Mouse (Mus musculus) heart, embryonic 14.5 days (tissue): Measurements from ENCODE around the gene Hoxd4. TPM values are rescaled to one million over a fixed set of nuclear protein-coding genes. Genes with fewer than 3 reads are reported as not detected.

Experiments used
- ATAC-seq: fragments of 200-750 bp; cut with Nextera tagmentation; 2 replicates; pipeline ENCODE4 v1.8.0; 2017; ENCODE audit warnings: low read depth, moderate TSS enrichment; ENCODE audit not compliant: insufficient number of reproducible peaks, insufficient read depth, low FRiP score
- H3K27ac ChIP-seq, 2 experiments: fragments of 200-500 bp in 1 of 2; fragments of 300-500 bp in 1 of 2; sonication (generic) in 1 of 2; replicated peaks in 1 of 2; 2 replicates each; pipeline ENCODE4 v1.5.1; 2012 to 2014; ENCODE audit warnings: low read depth in 2 of 2, low read length in 2 of 2, control low read depth in 1 of 2, mild to moderate bottlenecking in 1 of 2, mixed read lengths in 1 of 2; ENCODE audit not compliant: control insufficient read depth in 1 of 2, insufficient read depth in 1 of 2
- H3K27me3 ChIP-seq: fragments of 300-500 bp; sonication (generic); 2 replicates; pipeline ENCODE4 v1.6.1; 2014; ENCODE audit warnings: mild to moderate bottlenecking, low read length, control low read depth; ENCODE audit not compliant: control insufficient read depth, insufficient read depth
- H3K36me3 ChIP-seq: fragments of 300-500 bp; sonication (generic); 2 replicates; pipeline ENCODE4 v1.6.1; 2014; ENCODE audit warnings: mild to moderate bottlenecking, control low read depth, low read length, mixed read lengths; ENCODE audit not compliant: control insufficient read depth, insufficient read depth
- H3K4me1 ChIP-seq, 2 experiments: fragments of 200-500 bp in 1 of 2; fragments of 300-500 bp in 1 of 2; sonication (generic) in 1 of 2; 2 replicates each; pipeline ENCODE4 v1.6.1; 2012 to 2014; ENCODE audit warnings: low read length in 2 of 2, control low read depth in 1 of 2, mixed read lengths in 1 of 2; ENCODE audit not compliant: control insufficient read depth in 2 of 2, insufficient read depth in 2 of 2
- H3K4me2 ChIP-seq: fragments of 300-500 bp; sonication (generic); 2 replicates; pipeline ENCODE4 v1.6.1; 2014; ENCODE audit warnings: mild to moderate bottlenecking, low read length
- H3K4me3 ChIP-seq, 2 experiments: fragments of 200-500 bp in 1 of 2; fragments of 300-500 bp in 1 of 2; sonication (generic) in 1 of 2; 2 replicates each; pipeline ENCODE4 v1.5.1; 2012 to 2014; ENCODE audit warnings: low read length in 2 of 2, mild to moderate bottlenecking in 2 of 2, control low read depth in 1 of 2, low read depth in 1 of 2, moderate library complexity in 1 of 2; ENCODE audit not compliant: control insufficient read depth in 1 of 2, insufficient read depth in 1 of 2
- H3K9ac ChIP-seq: fragments of 300-500 bp; sonication (generic); 2 replicates; pipeline ENCODE4 v1.6.1; 2014; ENCODE audit warnings: mild to moderate bottlenecking, low read length
- H3K9me3 ChIP-seq: fragments of 300-500 bp; sonication (generic); 2 replicates; pipeline ENCODE4 v1.6.1; 2016; ENCODE audit warnings: low read length, control low read depth; ENCODE audit not compliant: control insufficient read depth
- WGBS: fragments of 180-500 bp; shearing (Covaris S2); extraction: QIAGEN DNeasy Blood & Tissue Kit; methylation state at CpG from one replicate; pipeline ENCODE4 v1.1.7; 2014; 5-methylcytosine and 5-hydroxymethylcytosine counted together
- polyA plus RNA-seq: library from polyadenylated mRNA; unstranded; fragments of >200 nt; fragmentation: Nextera tagmentation; extraction: Ambion mirVana; gene quantifications from 2 replicates; pipeline ENCODE4 v1.2.1, GENCODE M21; 2014

Hoxd4 gene
- polyA plus RNA-seq: 0.34 TPM in 1 of 2 replicates, not detected in the other

- ATAC-seq: no peak
- Histone ChIP-seq H3K9ac (peak within 1 kb of the TSS; percentile 31), H3K27me3 (peaks cover 100% of the 10 kb centered on the region), H3K4me2 (peak within 1 kb of the TSS; percentile 70), H3K4me1 (peaks cover 4 to 8% of the 10 kb centered on the region in 2 experiments; a peak in 3 of 4 replicates), H3K9me3 (no peaks in the 10 kb centered on the region), H3K4me3 (peak within 1 kb of the TSS; percentile 42 to 43), H3K36me3 (no peaks in the 10 kb centered on the region), H3K27ac (no peak within 1 kb of the TSS)
- under 1% methylated on average over 65 of the region's 65 CpGs for WGBS
Observed at GRCm38 (mm10) chr2:74711721-74712621, at the start of gene Hoxd4, which contains the start of gene Hoxd3. Hoxd4 (plus strand) TSS chr2:74711929. Hoxd3 (plus strand) TSS chr2:74711927.

DNA sequence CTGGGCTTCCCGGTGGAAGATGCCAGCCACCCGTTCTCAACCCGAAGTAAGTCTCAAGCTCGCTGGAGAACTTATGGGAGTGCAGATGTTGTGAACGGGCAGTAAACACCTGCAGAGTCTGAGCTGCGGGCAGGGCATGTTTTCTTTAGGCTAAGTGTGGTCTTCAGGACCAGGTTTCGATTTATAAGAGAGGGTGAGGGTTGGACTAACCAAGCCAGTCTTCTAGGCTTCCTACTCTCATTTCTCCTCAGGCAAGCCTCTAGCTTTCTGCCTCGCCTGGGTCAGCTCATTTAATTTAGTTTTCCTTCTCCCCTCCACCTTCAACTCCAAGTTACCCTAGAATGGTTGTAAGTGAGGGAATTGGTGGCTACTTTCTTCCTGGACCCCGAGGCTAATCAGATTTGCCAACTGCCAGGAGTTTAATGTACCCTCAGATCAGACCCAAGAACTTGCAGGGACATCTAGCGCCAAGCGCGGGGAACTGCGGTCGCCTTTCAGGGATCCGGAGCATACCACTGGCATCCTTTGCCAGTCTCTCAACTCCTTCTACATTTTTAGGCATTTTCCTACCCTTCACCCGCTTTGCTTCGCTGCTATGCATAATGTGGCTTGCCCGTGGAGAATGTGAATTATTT, 48.3 kb upstream of the Hoxd4 start:
- no peak for ATAC-seq
- H3K9ac ChIP-seq: no peak overlapping the region
- no peaks in the 10 kb centered on the region for H3K9me3 ChIP-seq
- H3K4me2 ChIP-seq: no peak overlapping the region
- 3% methylated on average over 18 of the region's 18 CpGs for WGBS
- H3K27me3 ChIP-seq: peaks cover 98% of the 10 kb centered on the region
- peaks cover 0 to 11% of the 10 kb centered on the region in 2 experiments; a peak in 3 of 4 replicates for H3K4me1 ChIP-seq
- H3K4me3 ChIP-seq: no peak overlapping the region
- H3K27ac ChIP-seq: no peak overlapping the region
- H3K36me3 ChIP-seq: no peaks in the 10 kb centered on the region

- H3K4me2 ChIP-seq: no peak overlapping the region
- 3% methylated on average over 7 of the region's 7 CpGs for WGBS
- H3K4me3 ChIP-seq: no peak overlapping the region
Observed at GRCm38 (mm10) chr2:74666411-74666810, 45.3 kb upstream of the Hoxd4 start.

DNA sequence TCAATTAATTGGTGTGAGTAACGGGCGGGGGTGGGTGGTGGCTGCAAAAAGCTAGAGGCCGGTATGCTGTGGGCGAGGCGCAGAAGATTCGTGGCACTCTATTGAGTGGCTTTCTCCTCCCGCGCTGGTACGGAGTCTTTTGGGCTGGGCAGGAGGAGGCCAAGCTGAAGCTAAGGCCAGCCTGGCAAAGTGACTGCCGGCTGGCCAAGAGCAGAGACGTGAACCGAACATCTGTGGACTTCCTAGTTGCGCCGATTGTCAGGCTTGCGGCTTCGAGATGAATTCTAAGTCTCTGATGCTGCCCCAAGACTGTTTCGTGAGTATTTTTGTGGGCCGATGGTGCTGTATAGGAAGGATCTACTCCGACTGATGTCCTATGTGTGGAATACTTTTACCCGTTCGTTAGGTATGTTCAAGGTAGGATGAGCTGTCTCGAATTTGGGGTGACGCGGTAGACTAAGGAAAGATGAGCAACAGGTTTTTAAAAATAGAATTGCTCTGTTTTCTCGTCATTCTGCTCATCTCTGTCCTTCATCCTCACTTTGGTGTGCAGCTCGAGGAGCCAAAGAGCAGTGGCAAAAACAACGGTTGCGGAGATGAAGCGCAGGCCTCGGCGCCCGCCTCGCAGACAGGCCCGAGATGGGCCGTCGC, 44.4 kb upstream of the Hoxd4 start:
- peak overlapping the region in 1 of 2 experiments; percentile 44; a peak in 2 of 4 replicates for H3K4me3 ChIP-seq
- 0 out of 2 replicates have a peak overlapping the region, but pooled peaks have one; percentile 75 for H3K4me2 ChIP-seq
- no peak overlapping the region for H3K9ac ChIP-seq
- peaks cover 97% of the 10 kb centered on the region for H3K27me3 ChIP-seq
- H3K9me3 ChIP-seq: no peaks in the 10 kb centered on the region
- H3K36me3 ChIP-seq: no peaks in the 10 kb centered on the region
- WGBS: 3% methylated on average over 36 of the region's 36 CpGs
- no peak for ATAC-seq
- no peak overlapping the region for H3K27ac ChIP-seq
- H3K4me1 ChIP-seq: peaks cover 3 to 12% of the 10 kb centered on the region in 2 experiments; a peak in 3 of 4 replicates

More at GRCm38 (mm10) chr2:74666411-74666810, 45.3 kb upstream of the Hoxd4 start:
- Histone ChIP-seq H3K27me3 (peaks cover 97% of the 10 kb centered on the region), H3K9me3 (no peaks in the 10 kb centered on the region), H3K36me3 (no peaks in the 10 kb centered on the region), H3K4me1 (peaks cover 3 to 16% of the 10 kb centered on the region in 2 experiments; a peak in 3 of 4 replicates), H3K9ac (no peak overlapping the region), H3K27ac (no peak overlapping the region)
- no peak for ATAC-seq

DNA sequence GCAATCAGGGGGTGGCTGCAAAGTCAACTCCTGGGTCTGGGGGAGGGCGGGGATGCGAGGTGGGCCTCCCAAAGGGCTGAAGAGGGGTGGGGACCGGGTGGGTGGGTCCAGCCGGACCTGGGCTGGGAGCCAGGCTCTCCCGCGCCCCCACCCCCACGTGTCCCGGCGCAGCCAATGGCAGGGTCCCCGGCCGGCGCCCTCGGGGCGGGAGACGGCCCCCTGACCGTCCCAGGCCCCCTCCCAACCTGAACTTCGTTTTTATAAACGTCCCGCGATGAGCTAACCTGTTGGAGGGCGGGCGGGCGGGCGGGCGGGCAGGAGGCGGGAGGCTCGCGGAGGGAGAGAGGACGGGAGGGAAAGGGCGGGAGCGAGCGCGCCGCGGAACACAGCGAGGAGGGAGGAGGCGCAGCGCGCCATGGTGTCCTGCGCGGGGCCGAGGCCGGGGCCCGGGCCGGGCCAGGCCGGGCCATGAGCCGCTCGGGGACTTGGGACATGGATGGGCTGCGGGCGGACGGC, 43.8 kb upstream of the Hoxd4 start, which contains the start of gene Hoxd13:
Gene Hoxd13 (plus strand): TSS at position 469 of the 516 bp plus-strand sequence.
- Histone ChIP-seq H3K36me3 (no peaks in the 10 kb centered on the region), H3K9ac (no peak within 1 kb of the TSS), H3K9me3 (no peaks in the 10 kb centered on the region), H3K4me3 (peak within 1 kb of the TSS; percentile 43 to 44), H3K27ac (no peak within 1 kb of the TSS), H3K27me3 (peaks cover 97% of the 10 kb centered on the region), H3K4me2 (peak within 1 kb of the TSS; percentile 75), H3K4me1 (peaks cover 5 to 12% of the 10 kb centered on the region in 2 experiments)
- no peak; the same call in 1 of the 2 replicates for ATAC-seq
- WGBS: under 1% methylated on average over 18 of the region's 51 CpGs

GRCm38 (mm10) chr2:74668370-74669229, 43.1 kb upstream of the Hoxd4 start:
- no peak for ATAC-seq
- no peaks in the 10 kb centered on the region for H3K36me3 ChIP-seq
- H3K27me3 ChIP-seq: peaks cover 97% of the 10 kb centered on the region
- H3K9ac ChIP-seq: no peak overlapping the region
- H3K9me3 ChIP-seq: no peaks in the 10 kb centered on the region
- H3K4me1 ChIP-seq: peaks cover 5 to 12% of the 10 kb centered on the region in 2 experiments
- peak overlapping the region; percentile 75 for H3K4me2 ChIP-seq
- under 1% methylated on average over 68 of the region's 74 CpGs for WGBS
- H3K27ac ChIP-seq: no peak overlapping the region
- peak overlapping the region; percentile 43 to 44 for H3K4me3 ChIP-seq
